Mouse (Mus musculus): ENCODE data around the gene Cutal. TPM values are rescaled to one million over a fixed set of nuclear protein-coding genes. Genes with fewer than 3 reads are reported as not detected.

Cutal gene
- polyA plus RNA-seq, 1 experiment from 2014 or later = 0.35 TPM

- WGBS = 21% methylated on average over 8 of the region's 8 CpGs
- Histone ChIP-seq H3K4me2 (ENCODE audit: low read length) (peak within 1 kb of the TSS; percentile 26), H3K27ac (ENCODE audit: low read depth, low read length) (no peak within 1 kb of the TSS), H3K9me3 (ENCODE audit: control insufficient read depth, low read length) (no peaks in the 10 kb centered on the region), H3K27me3 (replicated peaks; ENCODE audit: control insufficient read depth, insufficient read depth, low read length) (peaks cover 16% of the 10 kb centered on the region), H3K4me3 (ENCODE audit: low read length) (no peak within 1 kb of the TSS), H3K36me3 (ENCODE audit: control insufficient read depth, insufficient read depth, low read length) (no peaks in the 10 kb centered on the region), H3K9ac (ENCODE audit: low read depth, low read length) (no peak within 1 kb of the TSS), H3K4me1 (ENCODE audit: control insufficient read depth, insufficient read depth, low read depth, low read length) (peaks cover 7% of the 10 kb centered on the region)
- ATAC-seq = no peak
These were observed 685 bp downstream of the Cutal start, which contains the start of gene Psmd5 for GRCm38 (mm10) chr2:34874816-34875345. TSS of gene Psmd5 (minus strand) at chr2:34874968.

- WGBS = 83% methylated on average over 10 of the region's 10 CpGs
- ATAC-seq = no peak
- Histone ChIP-seq H3K36me3 (ENCODE audit: control insufficient read depth, insufficient read depth, low read length) (no peaks in the 10 kb centered on the region), H3K27ac (ENCODE audit: low read depth, low read length) (no peak overlapping the region), H3K4me3 (ENCODE audit: low read length) (no peak overlapping the region), H3K9ac (ENCODE audit: low read depth, low read length) (no peak overlapping the region), H3K27me3 (replicated peaks; ENCODE audit: control insufficient read depth, insufficient read depth, low read length) (peaks cover 1% of the 10 kb centered on the region; the same call in 1 of the 2 replicates), H3K9me3 (ENCODE audit: control insufficient read depth, low read length) (no peaks in the 10 kb centered on the region), H3K4me1 (ENCODE audit: control insufficient read depth, insufficient read depth, low read depth, low read length) (no peaks in the 10 kb centered on the region), H3K4me2 (ENCODE audit: low read length) (no peak overlapping the region)
These were observed 5.9 kb downstream of the Cutal start for GRCm38 (mm10) chr2:34880054-34880453.

- 95% methylated on average over 2 of the region's 2 CpGs for WGBS
- no peaks in the 10 kb centered on the region for H3K36me3 ChIP-seq (ENCODE audit: control insufficient read depth, insufficient read depth, low read length)
These were observed 8.6 kb downstream of the Cutal start for GRCm38 (mm10) chr2:34882757-34883156.

GRCm38 (mm10) chr2:34883190-34883589 is 9.0 kb downstream of the Cutal start:
- Histone ChIP-seq H3K27ac (ENCODE audit: low read depth, low read length) (no peak overlapping the region), H3K4me1 (ENCODE audit: control insufficient read depth, insufficient read depth, low read depth, low read length) (no peaks in the 10 kb centered on the region), H3K4me2 (ENCODE audit: low read length) (no peak overlapping the region), H3K27me3 (replicated peaks; ENCODE audit: control insufficient read depth, insufficient read depth, low read length) (no peaks in the 10 kb centered on the region; the same call in 1 of the 2 replicates), H3K9ac (ENCODE audit: low read depth, low read length) (no peak overlapping the region), H3K4me3 (ENCODE audit: low read length) (no peak overlapping the region), H3K36me3 (ENCODE audit: control insufficient read depth, insufficient read depth, low read length) (no peaks in the 10 kb centered on the region), H3K9me3 (ENCODE audit: control insufficient read depth, low read length) (no peaks in the 10 kb centered on the region)
- WGBS = 68% methylated on average over 5 of the region's 5 CpGs
- ATAC-seq = no peak

More at GRCm38 (mm10) chr2:34882757-34883156, 8.6 kb downstream of the Cutal start:
- no peak for ATAC-seq
- H3K9me3 ChIP-seq (ENCODE audit: control insufficient read depth, low read length) = no peaks in the 10 kb centered on the region
- no peaks in the 10 kb centered on the region; the same call in 1 of the 2 replicates for H3K27me3 ChIP-seq (replicated peaks; ENCODE audit: control insufficient read depth, insufficient read depth, low read length)
- H3K4me3 ChIP-seq (ENCODE audit: low read length) = no peak overlapping the region
- no peak overlapping the region for H3K4me2 ChIP-seq (ENCODE audit: low read length)
- H3K27ac ChIP-seq (ENCODE audit: low read depth, low read length) = no peak overlapping the region
- H3K4me1 ChIP-seq (ENCODE audit: control insufficient read depth, insufficient read depth, low read depth, low read length) = no peaks in the 10 kb centered on the region
- no peak overlapping the region for H3K9ac ChIP-seq (ENCODE audit: low read depth, low read length)

GRCm38 (mm10) chr2:34884186-34884585 is 10.0 kb downstream of the Cutal start:
- Histone ChIP-seq H3K9me3 (ENCODE audit: control insufficient read depth, low read length) (no peaks in the 10 kb centered on the region), H3K36me3 (ENCODE audit: control insufficient read depth, insufficient read depth, low read length) (no peaks in the 10 kb centered on the region), H3K27me3 (replicated peaks; ENCODE audit: control insufficient read depth, insufficient read depth, low read length) (no peaks in the 10 kb centered on the region), H3K4me3 (ENCODE audit: low read length) (no peak overlapping the region), H3K9ac (ENCODE audit: low read depth, low read length) (no peak overlapping the region), H3K27ac (ENCODE audit: low read depth, low read length) (no peak overlapping the region), H3K4me2 (ENCODE audit: low read length) (no peak overlapping the region), H3K4me1 (ENCODE audit: control insufficient read depth, insufficient read depth, low read depth, low read length) (no peaks in the 10 kb centered on the region)
- 86% methylated on average over 2 of the region's 2 CpGs for WGBS
- no peak for ATAC-seq

GRCm38 (mm10) chr2:34893950-34894349 is 19.8 kb downstream of the Cutal start:
- Histone ChIP-seq H3K4me3 (ENCODE audit: low read length) (no peak overlapping the region), H3K9ac (ENCODE audit: low read depth, low read length) (no peak overlapping the region), H3K36me3 (ENCODE audit: control insufficient read depth, insufficient read depth, low read length) (no peaks in the 10 kb centered on the region), H3K4me2 (ENCODE audit: low read length) (no peak overlapping the region), H3K9me3 (ENCODE audit: control insufficient read depth, low read length) (no peaks in the 10 kb centered on the region), H3K27ac (ENCODE audit: low read depth, low read length) (no peak overlapping the region), H3K4me1 (ENCODE audit: control insufficient read depth, insufficient read depth, low read depth, low read length) (no peaks in the 10 kb centered on the region), H3K27me3 (replicated peaks; ENCODE audit: control insufficient read depth, insufficient read depth, low read length) (no peaks in the 10 kb centered on the region)
- ATAC-seq = no peak
- WGBS = 81% methylated on average over 5 of the region's 5 CpGs

- no peaks in the 10 kb centered on the region for H3K9me3 ChIP-seq (ENCODE audit: control insufficient read depth, low read length)
- no peak overlapping the region for H3K9ac ChIP-seq (ENCODE audit: low read depth, low read length)
- no peak overlapping the region for H3K27ac ChIP-seq (ENCODE audit: low read depth, low read length)
- no peaks in the 10 kb centered on the region for H3K36me3 ChIP-seq (ENCODE audit: control insufficient read depth, insufficient read depth, low read length)
- H3K4me3 ChIP-seq (ENCODE audit: low read length) = no peak overlapping the region
- no peaks in the 10 kb centered on the region for H3K4me1 ChIP-seq (ENCODE audit: control insufficient read depth, insufficient read depth, low read depth, low read length)
- WGBS = 85% methylated on average over 19 of the region's 19 CpGs
- no peaks in the 10 kb centered on the region for H3K27me3 ChIP-seq (replicated peaks; ENCODE audit: control insufficient read depth, insufficient read depth, low read length)
- H3K4me2 ChIP-seq (ENCODE audit: low read length) = no peak overlapping the region
- no peak for ATAC-seq
These were observed 21.4 kb downstream of the Cutal start for GRCm38 (mm10) chr2:34895503-34896113.

- no peaks in the 10 kb centered on the region for H3K9me3 ChIP-seq (ENCODE audit: control insufficient read depth, low read length)
- H3K4me3 ChIP-seq (ENCODE audit: low read length) = no peak overlapping the region
- WGBS = 85% methylated on average over 17 of the region's 17 CpGs
- H3K36me3 ChIP-seq (ENCODE audit: control insufficient read depth, insufficient read depth, low read length) = no peaks in the 10 kb centered on the region
- H3K9ac ChIP-seq (ENCODE audit: low read depth, low read length) = no peak overlapping the region
- no peak overlapping the region for H3K4me2 ChIP-seq (ENCODE audit: low read length)
- H3K27ac ChIP-seq (ENCODE audit: low read depth, low read length) = no peak overlapping the region
- ATAC-seq = no peak
- no peaks in the 10 kb centered on the region for H3K4me1 ChIP-seq (ENCODE audit: control insufficient read depth, insufficient read depth, low read depth, low read length)
- no peaks in the 10 kb centered on the region for H3K27me3 ChIP-seq (replicated peaks; ENCODE audit: control insufficient read depth, insufficient read depth, low read length)
These were observed 22.7 kb downstream of the Cutal start for GRCm38 (mm10) chr2:34896821-34897460.

GRCm38 (mm10) chr2:34897820-34898219 is 23.6 kb downstream of the Cutal start:
- no peak overlapping the region for H3K27ac ChIP-seq (ENCODE audit: low read depth, low read length)
- H3K27me3 ChIP-seq (replicated peaks; ENCODE audit: control insufficient read depth, insufficient read depth, low read length) = no peaks in the 10 kb centered on the region
- H3K4me1 ChIP-seq (ENCODE audit: control insufficient read depth, insufficient read depth, low read depth, low read length) = no peaks in the 10 kb centered on the region
- H3K4me2 ChIP-seq (ENCODE audit: low read length) = no peak overlapping the region
- H3K36me3 ChIP-seq (ENCODE audit: control insufficient read depth, insufficient read depth, low read length) = no peaks in the 10 kb centered on the region
- no peak overlapping the region for H3K9ac ChIP-seq (ENCODE audit: low read depth, low read length)
- H3K4me3 ChIP-seq (ENCODE audit: low read length) = no peak overlapping the region
- no peak for ATAC-seq
- WGBS = 24% methylated on average over 10 of the region's 10 CpGs
- H3K9me3 ChIP-seq (ENCODE audit: control insufficient read depth, low read length) = no peaks in the 10 kb centered on the region

Data from hindbrain, embryonic 16.5 days (tissue).